Mouse (Mus musculus) cerebellum, postnatal 4 days (tissue): ENCODE measurements around the gene Gdf3.
"Not testable (repeated sequence)": the region's sequence is repeated elsewhere in the genome, so short reads cannot be mapped to it uniquely, and the experiment has no call there.

Source experiments
- DNase-seq, 2 experiments: peaks; one replicate each; pipeline ENCODE4 v3.0.0; 2022; ENCODE audit warnings: low spot score in 2 of 2, mixed read lengths in 1 of 2

The Gdf3 gene

GRCm38 (mm10) chr6:122605483-122605882 is 4.4 kb downstream of the Gdf3 start:
- no peak for DNase-seq

DNA sequence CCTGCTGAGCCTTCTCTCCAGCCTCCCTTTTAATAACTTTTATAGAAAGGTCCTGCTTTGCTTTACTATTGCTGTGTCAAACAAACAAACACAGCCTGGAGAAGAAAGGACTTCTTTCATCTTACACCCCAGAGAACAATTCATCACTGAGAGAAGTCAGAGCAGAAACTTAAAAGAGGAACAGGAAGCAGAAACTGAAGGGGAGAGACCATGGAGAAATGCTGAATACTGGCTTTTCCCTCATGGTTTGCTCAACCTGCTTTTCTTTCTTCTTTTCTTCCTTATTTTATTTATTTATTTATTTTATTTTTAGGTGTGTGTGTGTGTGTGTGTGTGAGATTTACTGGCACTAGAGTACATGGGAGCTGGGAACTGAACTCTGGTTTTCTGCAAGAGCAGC is 5.6 kb downstream of the Gdf3 start:
- DNase-seq: no peak

GRCm38 (mm10) chr6:122602992-122603322 is 6.9 kb downstream of the Gdf3 start:
- DNase-seq: no peak

DNA sequence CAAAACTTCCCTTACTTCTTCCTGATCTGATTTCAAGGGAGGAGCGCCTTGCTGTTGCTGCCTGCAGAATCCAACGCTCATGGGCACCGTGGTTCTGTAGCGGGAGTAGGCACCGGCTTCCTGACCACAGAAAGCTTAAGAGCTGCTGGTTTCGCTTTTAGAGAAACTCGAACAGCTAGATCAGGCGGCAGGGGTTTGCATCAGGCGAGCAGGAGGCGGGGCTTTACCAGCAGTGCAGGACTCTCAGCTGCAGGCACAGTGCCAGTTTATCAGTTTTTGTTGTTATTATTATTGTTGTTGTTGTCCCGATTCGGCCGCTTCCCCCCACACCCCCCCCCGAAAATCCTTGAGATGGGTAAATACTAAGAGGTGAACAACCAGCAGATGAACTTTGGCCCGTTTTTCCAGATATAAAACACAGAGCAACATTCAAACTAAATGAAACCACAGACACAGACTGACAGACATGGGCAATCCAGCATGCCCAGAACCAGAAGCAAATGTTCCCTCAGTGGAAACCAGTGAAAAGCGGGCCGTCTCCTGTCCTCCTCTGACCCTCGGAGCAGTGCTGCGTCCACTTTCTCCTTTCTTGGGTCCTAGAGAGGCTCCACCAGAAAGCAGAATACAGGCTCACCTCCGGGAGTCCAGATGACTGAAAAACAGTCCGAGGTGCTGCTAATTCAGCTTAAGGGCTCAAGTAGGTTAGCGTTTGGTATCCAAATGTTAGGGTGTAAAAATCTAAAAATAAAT is 7.5 kb downstream of the Gdf3 start, which contains the start of gene Apobec1:
Apobec1 (minus strand) TSS at position 203 of the 750 bp plus-strand sequence.
- peak; percentile 21 to 29 for DNase-seq

- no peak for DNase-seq
Observed at GRCm38 (mm10) chr6:122601615-122602014, 8.3 kb downstream of the Gdf3 start.

DNA sequence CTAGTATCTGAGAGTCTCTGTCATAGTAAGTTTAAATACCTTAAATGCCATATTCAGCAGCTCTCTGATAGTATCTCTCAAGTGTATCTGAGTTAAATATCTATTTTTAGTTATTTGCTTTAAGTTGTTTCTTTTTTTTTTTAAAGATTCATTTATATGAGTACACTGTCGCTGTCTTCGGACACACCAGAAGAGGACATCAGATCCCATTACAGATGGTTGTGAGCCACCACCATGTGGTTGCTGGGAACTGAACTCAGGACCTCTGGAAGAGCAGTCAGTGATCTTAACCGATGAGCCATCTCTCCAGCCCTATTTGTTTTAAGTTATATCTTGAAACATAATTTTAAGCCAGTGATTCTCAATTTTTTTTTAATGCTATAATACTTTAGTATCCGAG is 8.9 kb downstream of the Gdf3 start:
- DNase-seq: no peak

- no peak for DNase-seq
Observed at GRCm38 (mm10) chr6:122600066-122600646, 9.7 kb downstream of the Gdf3 start.

DNA sequence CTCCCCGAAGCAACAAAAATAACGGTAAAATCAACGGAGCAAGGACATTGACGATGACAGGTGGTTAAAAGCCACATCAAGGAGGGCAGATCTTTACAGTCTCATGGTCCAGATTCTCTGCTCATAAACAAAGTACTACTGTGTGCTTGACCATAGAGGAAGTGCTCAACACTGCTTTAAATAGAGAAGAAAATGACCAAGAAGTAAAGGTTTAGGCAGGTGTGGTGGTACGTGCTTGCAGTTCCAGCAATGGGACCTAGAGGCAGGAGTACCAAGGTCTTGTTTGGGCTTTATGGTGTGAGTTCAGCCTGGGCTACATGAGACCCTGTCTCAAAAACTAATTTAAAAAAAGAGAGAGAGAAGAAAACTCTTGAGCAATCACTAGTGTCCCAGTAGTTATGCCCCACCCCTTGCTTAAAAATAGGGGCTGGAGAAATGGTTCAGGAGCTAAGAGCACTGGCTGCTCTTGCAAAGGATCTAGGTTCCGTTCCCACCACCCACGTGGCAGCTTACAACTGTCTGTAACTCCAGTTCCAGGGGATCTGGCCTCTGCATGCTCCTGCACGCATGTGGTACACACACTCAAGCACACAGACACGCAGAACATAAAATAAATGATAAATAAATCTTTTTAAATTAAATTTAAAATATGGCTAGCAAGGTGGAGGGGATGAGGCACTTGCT is 10.7 kb downstream of the Gdf3 start:
- DNase-seq: no peak

DNA sequence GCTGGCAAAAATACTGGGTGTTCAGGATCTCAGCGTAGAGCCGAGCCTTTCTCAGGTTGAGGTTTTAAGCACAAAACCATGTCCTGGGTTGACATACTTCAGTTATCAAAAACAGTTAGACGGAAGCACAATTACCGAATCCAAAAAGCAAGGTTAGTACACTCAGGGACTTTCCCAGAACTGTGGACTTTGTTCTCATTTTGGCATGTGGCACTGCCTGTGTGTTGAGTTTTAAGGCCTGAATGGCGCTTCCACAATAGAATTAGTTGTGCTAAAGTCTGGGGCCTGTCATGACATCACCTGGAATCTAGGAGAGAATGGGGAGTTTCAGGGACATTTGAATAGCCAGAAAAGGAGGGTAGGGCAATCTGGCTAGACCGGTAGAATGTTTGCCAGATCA is 11.5 kb downstream of the Gdf3 start:
- DNase-seq: no peak

GRCm38 (mm10) chr6:122598014-122598413 is 11.9 kb downstream of the Gdf3 start:
- DNase-seq: no peak

DNA sequence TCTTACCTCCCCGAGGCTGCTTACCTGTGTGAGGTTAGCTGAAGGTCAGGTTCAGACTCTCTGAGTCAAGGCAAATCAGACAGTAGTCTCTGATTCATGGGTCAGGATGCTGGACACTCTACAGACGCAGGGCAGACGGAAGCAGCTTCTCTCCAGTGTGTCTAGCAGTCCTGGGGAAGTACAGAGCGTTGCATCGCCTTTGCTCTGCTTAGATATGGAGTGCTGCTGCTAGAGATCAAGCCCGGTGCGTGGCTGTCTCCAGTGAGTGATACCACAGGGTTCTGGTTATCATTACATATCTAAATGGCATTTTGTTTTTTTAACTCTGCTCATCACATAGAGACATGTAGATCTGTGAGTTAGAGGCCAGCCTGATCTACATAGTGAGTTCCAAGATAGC is 13.3 kb downstream of the Gdf3 start:
- DNase-seq: no peak

GRCm38 (mm10) chr6:122595637-122596036 is 14.2 kb downstream of the Gdf3 start:
- peak in 1 of 2 experiments; percentile 22 for DNase-seq

GRCm38 (mm10) chr6:122592905-122593304 is 17.0 kb downstream of the Gdf3 start:
- no peak for DNase-seq

- DNase-seq: no peak
Observed at GRCm38 (mm10) chr6:122591027-122591758, 18.7 kb downstream of the Gdf3 start.

DNA sequence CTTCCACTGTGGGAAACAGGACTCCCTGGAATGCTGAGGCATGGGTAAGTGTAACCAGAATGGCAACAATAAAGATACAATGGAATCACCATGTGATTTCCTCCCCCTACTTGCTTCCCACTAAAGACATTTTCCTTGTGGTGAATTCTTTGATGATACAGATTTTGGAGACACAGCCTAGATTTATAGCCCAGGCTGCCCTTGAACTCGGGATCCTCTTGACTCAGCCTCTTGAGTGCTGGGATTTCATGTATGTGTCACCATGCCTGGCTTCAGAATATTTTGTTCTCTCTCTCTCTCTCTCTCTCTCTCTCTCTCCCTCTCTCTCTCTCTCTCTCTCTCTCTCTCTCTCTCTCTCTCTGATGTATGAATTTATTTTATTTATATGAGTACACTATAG is 30.8 kb downstream of the Gdf3 start:
- DNase-seq: no peak

DNA sequence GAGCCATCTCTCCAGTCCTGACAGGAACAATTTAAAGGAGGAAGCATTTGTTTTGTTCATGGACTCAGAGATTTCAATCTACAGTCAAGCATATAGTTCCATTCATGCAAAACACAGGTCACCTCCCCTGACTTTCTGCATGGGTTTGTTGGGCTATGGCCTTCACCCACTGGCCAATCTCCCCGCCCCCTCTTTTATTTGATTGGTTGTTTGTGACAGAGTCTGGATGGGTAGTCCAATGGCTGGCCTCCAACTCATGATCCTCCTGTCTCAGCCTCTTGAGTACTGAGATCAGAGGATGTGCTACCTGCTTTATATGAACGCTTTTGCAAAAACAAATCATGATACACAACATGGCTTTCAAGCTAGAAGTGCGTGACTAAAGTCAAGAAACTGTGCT is 32.9 kb downstream of the Gdf3 start:
- DNase-seq: no peak

- DNase-seq: not testable (repeated sequence)
Observed at GRCm38 (mm10) chr6:122575037-122575436, 34.9 kb downstream of the Gdf3 start.

DNA sequence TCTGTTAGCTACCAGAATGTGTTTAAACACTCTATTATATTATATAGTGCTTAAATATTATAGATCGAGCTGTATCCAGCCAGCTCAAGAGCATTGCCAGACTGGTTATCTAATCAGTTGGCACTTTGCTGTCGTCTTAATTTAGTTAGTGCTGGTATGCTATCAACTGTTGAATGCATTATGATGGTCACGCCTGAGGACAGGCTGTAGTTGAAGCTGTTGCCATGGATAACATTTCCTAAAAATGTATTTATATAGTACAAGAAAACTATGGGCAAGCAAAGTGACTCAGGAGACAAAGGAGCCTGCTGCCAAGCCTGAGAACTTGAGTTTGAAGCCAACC is 38.3 kb downstream of the Gdf3 start:
- no peak for DNase-seq

DNA sequence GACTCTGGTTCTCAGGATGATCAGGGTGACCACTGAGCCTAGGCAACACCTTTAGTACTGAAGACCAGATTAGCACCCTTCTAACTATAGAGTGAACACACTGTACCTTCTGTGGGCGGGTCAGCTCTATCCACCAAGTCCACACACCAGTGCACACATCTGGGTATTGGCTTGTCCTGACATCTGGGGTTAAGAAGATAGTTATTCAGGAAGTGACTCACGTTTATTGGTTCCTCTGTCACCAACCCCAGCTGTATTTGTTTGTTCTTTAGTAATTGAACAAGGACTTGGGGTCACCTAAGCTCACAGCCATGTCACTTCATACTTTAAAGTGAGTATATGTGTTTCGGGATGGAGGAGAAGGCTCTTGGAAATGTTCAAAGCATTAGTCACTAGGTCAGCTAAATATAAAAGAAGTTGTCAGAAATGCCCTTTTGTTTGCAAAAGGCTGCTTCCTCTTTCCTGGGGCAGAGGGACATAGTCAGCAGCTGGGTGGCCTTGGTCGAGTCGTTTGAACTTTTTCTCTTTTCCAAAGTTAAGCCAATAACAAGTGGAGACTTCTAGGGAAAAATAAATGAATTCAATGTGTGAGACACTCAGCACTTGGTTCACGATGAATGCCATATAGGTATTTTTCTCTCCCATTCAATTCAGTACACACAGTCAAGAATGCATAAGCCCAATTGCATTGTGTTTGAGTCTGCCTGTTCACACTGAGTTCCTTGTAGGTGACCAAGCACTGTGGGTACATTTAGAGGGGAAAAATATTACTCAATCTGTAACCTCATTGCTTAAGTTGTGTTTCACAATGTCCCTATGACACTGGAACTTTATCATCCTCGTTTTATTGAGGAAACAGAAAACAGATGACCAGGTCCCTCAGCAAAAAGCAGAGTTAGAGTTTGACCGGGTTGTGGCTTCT is 38.9 kb downstream of the Gdf3 start:
- no peak for DNase-seq

- no peak for DNase-seq
Observed at GRCm38 (mm10) chr6:122569762-122570161, 40.1 kb downstream of the Gdf3 start.

- DNase-seq: no peak
Observed at GRCm38 (mm10) chr6:122569113-122569512, 40.8 kb downstream of the Gdf3 start.
